Mouse (Mus musculus) cerebellum, adult 2 months (tissue): ENCODE data around the gene Clec16a.

ENCODE experiments used
- CTCF ChIP-seq: fragments of 200-500 bp; IDR thresholded peaks from 2 replicates; pipeline ENCODE4 v1.5.1; 2011; ENCODE audit warnings: low read depth, mild to moderate bottlenecking, control low read depth, low read length, moderate library complexity, borderline replicate concordance; ENCODE audit not compliant: insufficient read depth
- POLR2A ChIP-seq: fragments of 200-500 bp; IDR thresholded peaks from 2 replicates; pipeline ENCODE4 v1.6.1; 2011; ENCODE audit warnings: low read length, control low read depth, borderline replicate concordance; ENCODE audit not compliant: insufficient read depth

GRCm38 (mm10) chr16:10786782-10787547 is 241.8 kb downstream of the Clec16a start:
- TF ChIP-seq CTCF: no peak
- no peak for TF ChIP-seq POLR2A
